ENCODE assay signal across 15 mouse cellular contexts in the genomic region with DNA sequence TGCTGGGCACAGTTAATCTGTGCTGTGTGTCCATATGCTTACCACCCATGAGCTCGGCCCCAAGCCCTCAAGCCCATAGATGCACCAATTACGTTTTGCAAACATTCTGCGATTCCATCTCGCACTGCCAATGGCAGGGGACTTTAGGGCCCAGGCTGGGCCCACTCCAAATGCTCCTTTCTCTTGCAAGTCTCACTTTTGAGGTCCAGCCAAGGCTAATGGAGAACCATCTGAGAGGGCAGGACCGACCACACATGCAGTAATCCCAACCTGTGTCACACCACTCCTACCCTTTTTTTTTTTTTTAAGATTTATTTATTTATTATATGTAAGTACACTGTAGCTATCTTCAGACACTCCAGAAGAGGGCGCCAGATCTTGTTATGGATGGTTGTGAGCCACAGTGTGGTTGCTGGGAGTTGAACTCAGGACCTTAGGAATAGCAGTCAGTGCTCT. TPM values are rescaled to one million over a fixed set of nuclear protein-coding genes. Genes with fewer than 3 reads are reported as not detected.
DNase-seq lines count a peak whose midpoint lies in the region; ATAC-seq and TF ChIP-seq lines count a peak whose summit lies in the region.
"Had no signal": no experiment of that assay in that cellular context is flagged by ENCODE, and none has a peak within 500 bp of the region (broad histone marks: within the 10 kb centered on the region; RNA-seq: fewer than 3 reads in every experiment).

No protein-coding gene starts in this region.

- H3K4me2 ChIP-seq in lung, embryonic 14.5 days = no peak overlapping the region
- peak overlapping the region; percentile 69; the same call in 1 of the 2 replicates for H3K4me2 ChIP-seq in liver, postnatal 0 days (ENCODE audit: low read depth, low read length)
- no peak overlapping the region for H3K4me2 ChIP-seq in midbrain, embryonic 16.5 days (ENCODE audit: low read length)
- H3K4me2 ChIP-seq: embryonic facial prominence, embryonic 13.5 days had no signal

- peak; percentile 72 to 79 for DNase-seq in cerebellum, postnatal 10 days
- DNase-seq in cerebellum, postnatal 36 days = no peak
- no peak for DNase-seq in lung, embryonic 14.5 days
- DNase-seq in lung, postnatal 25 days (ENCODE audit: low spot score) = no peak
- DNase-seq in brain, adult 2 months (ENCODE audit: low read depth, low spot score) = peak; percentile 66
- DNase-seq in liver, postnatal 0 days = no peak
- no peak for DNase-seq in limb, embryonic 10.5 days (ENCODE audit: low spot score)
- DNase-seq: kidney, adult 11 months; kidney, postnatal 25 days had no signal

- TF ChIP-seq EP300 in liver, postnatal 0 days (IDR thresholded peaks at IDR 0.05; ENCODE audit: low read depth) = no peak

- H3K9me3 ChIP-seq in lung, embryonic 14.5 days (ENCODE audit: low read depth, low read length) = no peaks in the 10 kb centered on the region
- H3K9me3 ChIP-seq in liver, postnatal 0 days (ENCODE audit: low read length) = no peaks in the 10 kb centered on the region
- no peaks in the 10 kb centered on the region for H3K9me3 ChIP-seq in limb, embryonic 10.5 days (replicated peaks)
- H3K9me3 ChIP-seq in midbrain, embryonic 16.5 days (replicated peaks; ENCODE audit: control insufficient read depth, low read length, poor library complexity, severe bottlenecking) = no peaks in the 10 kb centered on the region
- H3K9me3 ChIP-seq: heart, embryonic 10.5 days had no signal

- no peaks in the 10 kb centered on the region for H3K27me3 ChIP-seq in lung, embryonic 14.5 days (ENCODE audit: insufficient read depth, low read length)
- no peaks in the 10 kb centered on the region for H3K27me3 ChIP-seq in liver, postnatal 0 days (ENCODE audit: insufficient read depth, low read length)
- peaks cover 1% of the 10 kb centered on the region; the same call in 1 of the 2 replicates for H3K27me3 ChIP-seq in limb, embryonic 10.5 days (ENCODE audit: low read depth, poor library complexity, severe bottlenecking)
- H3K27me3 ChIP-seq in midbrain, embryonic 16.5 days (ENCODE audit: control insufficient read depth, insufficient read depth, low read depth, low read length) = no peaks in the 10 kb centered on the region
- H3K27me3 ChIP-seq: embryonic facial prominence, embryonic 13.5 days had no signal

- TF ChIP-seq CTCF in lung, embryonic 14.5 days (IDR thresholded peaks at IDR 0.05; ENCODE audit: low read depth) = peak; percentile 34
- peak; percentile 36 for TF ChIP-seq CTCF in liver, postnatal 0 days (IDR thresholded peaks at IDR 0.05; ENCODE audit: low read depth)

- no peak overlapping the region for H3K4me3 ChIP-seq in lung, embryonic 14.5 days (ENCODE audit: low read depth, low read length)
- no peak overlapping the region for H3K4me3 ChIP-seq in liver, postnatal 0 days (ENCODE audit: low read depth, low read length)
- H3K4me3 ChIP-seq in limb, embryonic 10.5 days = no peak overlapping the region
- H3K4me3 ChIP-seq in midbrain, embryonic 16.5 days (ENCODE audit: low read depth, low read length) = no peak overlapping the region
- H3K4me3 ChIP-seq: embryonic facial prominence, embryonic 13.5 days; heart, embryonic 10.5 days; myocyte had no signal

- ATAC-seq in lung, embryonic 14.5 days (ENCODE audit: insufficient read depth) = no peak
- ATAC-seq in liver, postnatal 0 days = no peak
- ATAC-seq in midbrain, embryonic 16.5 days = no peak

- no peak overlapping the region for H3K27ac ChIP-seq in lung, embryonic 14.5 days (ENCODE audit: low read depth)
- peak overlapping the region; percentile 55; the same call in 1 of the 2 replicates for H3K27ac ChIP-seq in liver, postnatal 0 days (ENCODE audit: low read depth)
- no peak overlapping the region for H3K27ac ChIP-seq in limb, embryonic 10.5 days
- no peak overlapping the region for H3K27ac ChIP-seq in midbrain, embryonic 16.5 days (ENCODE audit: low read length)
- H3K27ac ChIP-seq: embryonic facial prominence, embryonic 13.5 days; heart, embryonic 10.5 days had no signal

- H3K4me1 ChIP-seq in lung, embryonic 14.5 days (ENCODE audit: insufficient read depth) = no peaks in the 10 kb centered on the region
- H3K4me1 ChIP-seq in liver, postnatal 0 days (ENCODE audit: insufficient read depth) = peaks cover 34% of the 10 kb centered on the region
- H3K4me1 ChIP-seq in limb, embryonic 10.5 days = peaks cover 23% of the 10 kb centered on the region
- H3K4me1 ChIP-seq in midbrain, embryonic 16.5 days (ENCODE audit: control insufficient read depth, insufficient read depth, low read length) = no peaks in the 10 kb centered on the region
- H3K4me1 ChIP-seq: embryonic facial prominence, embryonic 13.5 days had no signal

- no peak overlapping the region for H3K9ac ChIP-seq in lung, embryonic 14.5 days
- no peak overlapping the region for H3K9ac ChIP-seq in liver, postnatal 0 days (replicated peaks)
- H3K9ac ChIP-seq in midbrain, embryonic 16.5 days (ENCODE audit: low read depth, low read length) = no peak overlapping the region
- H3K9ac ChIP-seq: embryonic facial prominence, embryonic 13.5 days had no signal

- peaks cover 14% of the 10 kb centered on the region for H3K36me3 ChIP-seq in lung, embryonic 14.5 days (ENCODE audit: insufficient read depth)
- H3K36me3 ChIP-seq in liver, postnatal 0 days (replicated peaks; ENCODE audit: insufficient read depth, low read length) = peaks cover 13% of the 10 kb centered on the region
- peaks cover 22% of the 10 kb centered on the region for H3K36me3 ChIP-seq in limb, embryonic 10.5 days
- peaks cover 10% of the 10 kb centered on the region for H3K36me3 ChIP-seq in midbrain, embryonic 16.5 days (ENCODE audit: control insufficient read depth, insufficient read depth, low read length)

- 57% methylated on average over 6 of the region's 6 CpGs for WGBS in lung, embryonic 14.5 days
- WGBS in liver, postnatal 0 days (ENCODE audit: insufficient replicate concordance) = 67% methylated on average over 6 of the region's 6 CpGs
- 72% methylated on average over 6 of the region's 6 CpGs for WGBS in limb, embryonic 10.5 days
- WGBS in midbrain, embryonic 16.5 days = 68% methylated on average over 6 of the region's 6 CpGs

RNA-seq across cellular contexts. Expression of gene Ehd1, which starts 10.8 kb away (rescaled TPM):
- 50.3 and 53.2 TPM in 2 replicates for polyA plus RNA-seq in lung, embryonic 14.5 days (2014; fragmentation: Nextera tagmentation; extraction: Ambion mirVana)
- polyA plus RNA-seq in liver, postnatal 0 days (2015; fragmentation: Nextera tagmentation; extraction: Ambion mirVana) = 36.4 and 36.9 TPM in 2 replicates
- 72.5 and 74.9 TPM in 2 replicates for polyA plus RNA-seq in limb, embryonic 10.5 days (2016; fragmentation: Nextera tagmentation; extraction: Ambion mirVana)
- 99.6 and 103 TPM in 2 replicates for polyA plus RNA-seq in midbrain, embryonic 16.5 days (2015; fragmentation: Nextera tagmentation; extraction: Ambion mirVana)

RNA-seq across cellular contexts. Expression of gene Atg2a, which starts 24.3 kb away (rescaled TPM):
- 11.9 and 13.0 TPM in 2 replicates for polyA plus RNA-seq in lung, embryonic 14.5 days (2014; fragmentation: Nextera tagmentation; extraction: Ambion mirVana)
- 3.4 and 3.8 TPM in 2 replicates for polyA plus RNA-seq in liver, postnatal 0 days (2015; fragmentation: Nextera tagmentation; extraction: Ambion mirVana)
- 11.4 and 13.0 TPM in 2 replicates for polyA plus RNA-seq in limb, embryonic 10.5 days (2016; fragmentation: Nextera tagmentation; extraction: Ambion mirVana)
- 12.9 and 15.5 TPM in 2 replicates for polyA plus RNA-seq in midbrain, embryonic 16.5 days (2015; fragmentation: Nextera tagmentation; extraction: Ambion mirVana)

RNA-seq across cellular contexts. Expression of gene Ppp2r5b, which starts 30.1 kb away (rescaled TPM):
- polyA plus RNA-seq in lung, embryonic 14.5 days (2014; fragmentation: Nextera tagmentation; extraction: Ambion mirVana) = 16.4 and 19.3 TPM in 2 replicates
- polyA plus RNA-seq in liver, postnatal 0 days (2015; fragmentation: Nextera tagmentation; extraction: Ambion mirVana) = 3.2 and 3.8 TPM in 2 replicates
- 16.6 and 17.2 TPM in 2 replicates for polyA plus RNA-seq in limb, embryonic 10.5 days (2016; fragmentation: Nextera tagmentation; extraction: Ambion mirVana)
- 149 and 165 TPM in 2 replicates for polyA plus RNA-seq in midbrain, embryonic 16.5 days (2015; fragmentation: Nextera tagmentation; extraction: Ambion mirVana)

RNA-seq across cellular contexts. Expression of gene Gpha2, which starts 39.6 kb away (rescaled TPM):
- 0.54 and 0.78 TPM in 2 replicates for polyA plus RNA-seq in lung, embryonic 14.5 days (2014; fragmentation: Nextera tagmentation; extraction: Ambion mirVana)
- polyA plus RNA-seq in liver, postnatal 0 days (2015; fragmentation: Nextera tagmentation; extraction: Ambion mirVana) = not detected in 2 replicates
- 0.97 and 2.1 TPM in 2 replicates for polyA plus RNA-seq in limb, embryonic 10.5 days (2016; fragmentation: Nextera tagmentation; extraction: Ambion mirVana)
- polyA plus RNA-seq in midbrain, embryonic 16.5 days (2015; fragmentation: Nextera tagmentation; extraction: Ambion mirVana) = not detected in 2 replicates
- polyA plus RNA-seq: forebrain, embryonic 11.5 days; liver, embryonic 16.5 days had no signal

RNA-seq across cellular contexts. Expression of gene Cdc42bpg, which starts 40.5 kb away (rescaled TPM):
- 0.82 and 1.2 TPM in 2 replicates for polyA plus RNA-seq in lung, embryonic 14.5 days (2014; fragmentation: Nextera tagmentation; extraction: Ambion mirVana)
- 0.27 and 0.35 TPM in 2 replicates for polyA plus RNA-seq in liver, postnatal 0 days (2015; fragmentation: Nextera tagmentation; extraction: Ambion mirVana)
- 0.15 and 0.38 TPM in 2 replicates for polyA plus RNA-seq in limb, embryonic 10.5 days (2016; fragmentation: Nextera tagmentation; extraction: Ambion mirVana)
- 0.34 and 0.35 TPM in 2 replicates for polyA plus RNA-seq in midbrain, embryonic 16.5 days (2015; fragmentation: Nextera tagmentation; extraction: Ambion mirVana)

Comparison
In these comparisons a context has a peak if more than half of its experiments do, and no peak if none do; other contexts are left out.
1. DNase-seq: peak in cerebellum, postnatal 10 days (2 of 2) and brain, adult 2 months (single experiment); none in cerebellum, postnatal 36 days (0 of 2), lung, embryonic 14.5 days (single experiment), lung, postnatal 25 days (single experiment), liver, postnatal 0 days (single experiment) and limb, embryonic 10.5 days (single experiment).